Mouse (Mus musculus) small intestine, adult 10 weeks (tissue): ENCODE measurements around the gene Tspan18. TPM values are rescaled to one million over a fixed set of nuclear protein-coding genes. Genes with fewer than 3 reads are reported as not detected.

Experiments used
- polyA plus RNA-seq: library from polyadenylated mRNA; stranded (reverse); fragments of 350-450 nt; fragmentation: Illumina TruSeq; extraction: RNeasy Lipid Tissue Mini Kit (QIAGEN cat#74804); gene quantifications from one replicate; pipeline ENCODE4 v1.2.3, GENCODE M21; 2014; ENCODE audit warnings: low replicate concordance

The Tspan18 gene
- 1.3 TPM for polyA plus RNA-seq

GRCm38 (mm10) chr2:93333817-93334731, at the start of gene Tspan18:
TSS of gene Tspan18 (minus strand) at chr2:93334505.

GRCm38 (mm10) chr2:93187323-93187996, 146.8 kb downstream of the Tspan18 start, which contains the start of gene Trp53i11:
TSS of gene Trp53i11 (plus strand) at chr2:93187548.

Other genes starting within 250 kb of the Tspan18 start
- 0.48 TPM for gene Trp53i11, start 147.0 kb downstream of the Tspan18 start, polyA plus RNA-seq
- gene Cd82, start 128.6 kb upstream of the Tspan18 start, polyA plus RNA-seq = 13.7 TPM
- gene Gm10803, start 226.1 kb upstream of the Tspan18 start, polyA plus RNA-seq = not detected